Mouse (Mus musculus): Measurements from ENCODE around the gene Hadh. TPM values are rescaled to one million over a fixed set of nuclear protein-coding genes. Genes with fewer than 3 reads are reported as not detected.

Gene Hadh
- polyA plus RNA-seq, 1 experiment from 2014 or later, result 142 TPM

GRCm38 (mm10) chr3:131265516-131265915, 6.4 kb downstream of the Hadh start:
- no peaks in the 10 kb centered on the region for H3K27me3 ChIP-seq (ENCODE audit: control insufficient read depth, insufficient read depth, low read length)
- WGBS (ENCODE audit: insufficient replicate concordance), result 77% methylated on average over 8 of the region's 8 CpGs
- no peak overlapping the region for H3K4me2 ChIP-seq
- H3K27ac ChIP-seq (ENCODE audit: low read depth, low read length), result no peak overlapping the region
- no peak overlapping the region for H3K9ac ChIP-seq (ENCODE audit: low read depth, low read length)
- H3K4me3 ChIP-seq (ENCODE audit: low read depth, low read length), result no peak overlapping the region
- ATAC-seq (replicated peaks; ENCODE audit: insufficient number of reproducible peaks, low FRiP score, low TSS enrichment), result no peak
- peaks cover 12% of the 10 kb centered on the region for H3K4me1 ChIP-seq (ENCODE audit: control insufficient read depth, insufficient read depth, low read length)
- 0 out of 2 replicates have a peak, but pooled peaks cover 2% of the 10 kb centered on the region for H3K9me3 ChIP-seq (replicated peaks; ENCODE audit: control insufficient read depth, low read length)
- H3K36me3 ChIP-seq (ENCODE audit: control insufficient read depth, insufficient read depth, low read length), result peaks cover 8% of the 10 kb centered on the region

- H3K4me1 ChIP-seq (ENCODE audit: control insufficient read depth, insufficient read depth, low read length), result peaks cover 18% of the 10 kb centered on the region
- peaks cover 10% of the 10 kb centered on the region for H3K36me3 ChIP-seq (ENCODE audit: control insufficient read depth, insufficient read depth, low read length)
- no peak overlapping the region for H3K27ac ChIP-seq (ENCODE audit: low read depth, low read length)
- no peaks in the 10 kb centered on the region for H3K27me3 ChIP-seq (ENCODE audit: control insufficient read depth, insufficient read depth, low read length)
- H3K4me3 ChIP-seq (ENCODE audit: low read depth, low read length), result no peak overlapping the region
- ATAC-seq (replicated peaks; ENCODE audit: insufficient number of reproducible peaks, low FRiP score, low TSS enrichment), result no peak
- WGBS (ENCODE audit: insufficient replicate concordance), result 79% methylated on average over 15 of the region's 15 CpGs
- H3K4me2 ChIP-seq, result no peak overlapping the region
- 0 out of 2 replicates have a peak, but pooled peaks cover 2% of the 10 kb centered on the region for H3K9me3 ChIP-seq (replicated peaks; ENCODE audit: control insufficient read depth, low read length)
- H3K9ac ChIP-seq (ENCODE audit: low read depth, low read length), result no peak overlapping the region
Measured at GRCm38 (mm10) chr3:131263766-131264486, 8.0 kb downstream of the Hadh start.

- ATAC-seq (replicated peaks; ENCODE audit: insufficient number of reproducible peaks, low FRiP score, low TSS enrichment), result no peak
- no peak overlapping the region for H3K4me3 ChIP-seq (ENCODE audit: low read depth, low read length)
- no peak overlapping the region for H3K27ac ChIP-seq (ENCODE audit: low read depth, low read length)
- no peak overlapping the region for H3K4me2 ChIP-seq
- H3K27me3 ChIP-seq (ENCODE audit: control insufficient read depth, insufficient read depth, low read length), result no peaks in the 10 kb centered on the region
- H3K9me3 ChIP-seq (replicated peaks; ENCODE audit: control insufficient read depth, low read length), result 0 out of 2 replicates have a peak, but pooled peaks cover 2% of the 10 kb centered on the region
- peaks cover 10% of the 10 kb centered on the region for H3K36me3 ChIP-seq (ENCODE audit: control insufficient read depth, insufficient read depth, low read length)
- WGBS (ENCODE audit: insufficient replicate concordance), result 92% methylated on average over 6 of the region's 6 CpGs
- H3K9ac ChIP-seq (ENCODE audit: low read depth, low read length), result no peak overlapping the region
- peaks cover 8% of the 10 kb centered on the region; the same call in 1 of the 2 replicates for H3K4me1 ChIP-seq (ENCODE audit: control insufficient read depth, insufficient read depth, low read length)
Measured at GRCm38 (mm10) chr3:131260418-131260817, 11.5 kb downstream of the Hadh start.

- H3K4me1 ChIP-seq (ENCODE audit: control insufficient read depth, insufficient read depth, low read length), result peaks cover 7% of the 10 kb centered on the region; the same call in 1 of the 2 replicates
- no peak overlapping the region for H3K4me2 ChIP-seq
- no peak overlapping the region for H3K27ac ChIP-seq (ENCODE audit: low read depth, low read length)
- H3K27me3 ChIP-seq (ENCODE audit: control insufficient read depth, insufficient read depth, low read length), result no peaks in the 10 kb centered on the region
- H3K9me3 ChIP-seq (replicated peaks; ENCODE audit: control insufficient read depth, low read length), result 0 out of 2 replicates have a peak, but pooled peaks cover 2% of the 10 kb centered on the region
- WGBS (ENCODE audit: insufficient replicate concordance), result 77% methylated on average over 9 of the region's 9 CpGs
- H3K36me3 ChIP-seq (ENCODE audit: control insufficient read depth, insufficient read depth, low read length), result peaks cover 10% of the 10 kb centered on the region
- H3K9ac ChIP-seq (ENCODE audit: low read depth, low read length), result no peak overlapping the region
- ATAC-seq (replicated peaks; ENCODE audit: insufficient number of reproducible peaks, low FRiP score, low TSS enrichment), result no peak
- no peak overlapping the region for H3K4me3 ChIP-seq (ENCODE audit: low read depth, low read length)
Measured at GRCm38 (mm10) chr3:131259392-131259965, 12.4 kb downstream of the Hadh start.

- Histone ChIP-seq H3K4me2 (no peak overlapping the region), H3K4me1 (ENCODE audit: control insufficient read depth, insufficient read depth, low read length) (peaks cover 7% of the 10 kb centered on the region; the same call in 1 of the 2 replicates), H3K9me3 (replicated peaks; ENCODE audit: control insufficient read depth, low read length) (0 out of 2 replicates have a peak, but pooled peaks cover 2% of the 10 kb centered on the region), H3K4me3 (ENCODE audit: low read depth, low read length) (no peak overlapping the region), H3K27ac (ENCODE audit: low read depth, low read length) (no peak overlapping the region), H3K9ac (ENCODE audit: low read depth, low read length) (no peak overlapping the region), H3K27me3 (ENCODE audit: control insufficient read depth, insufficient read depth, low read length) (no peaks in the 10 kb centered on the region), H3K36me3 (ENCODE audit: control insufficient read depth, insufficient read depth, low read length) (peaks cover 10% of the 10 kb centered on the region)
- ATAC-seq (replicated peaks; ENCODE audit: insufficient number of reproducible peaks, low FRiP score, low TSS enrichment), result no peak
- WGBS (ENCODE audit: insufficient replicate concordance), result 77% methylated on average over 3 of the region's 3 CpGs
Measured at GRCm38 (mm10) chr3:131258921-131259320, 13.0 kb downstream of the Hadh start.

- ATAC-seq (replicated peaks; ENCODE audit: insufficient number of reproducible peaks, low FRiP score, low TSS enrichment), result no peak
- WGBS (ENCODE audit: insufficient replicate concordance), result 76% methylated on average over 3 of the region's 3 CpGs
- peaks cover 17% of the 10 kb centered on the region for H3K4me1 ChIP-seq (ENCODE audit: control insufficient read depth, insufficient read depth, low read length)
Measured at GRCm38 (mm10) chr3:131255399-131255981, 16.4 kb downstream of the Hadh start.

GRCm38 (mm10) chr3:131254991-131255390, 16.9 kb downstream of the Hadh start:
- H3K4me1 ChIP-seq (ENCODE audit: control insufficient read depth, insufficient read depth, low read length), result peaks cover 19% of the 10 kb centered on the region
- no peak overlapping the region for H3K4me3 ChIP-seq (ENCODE audit: low read depth, low read length)
- ATAC-seq (replicated peaks; ENCODE audit: insufficient number of reproducible peaks, low FRiP score, low TSS enrichment), result no peak
- no peak overlapping the region for H3K27ac ChIP-seq (ENCODE audit: low read depth, low read length)
- H3K36me3 ChIP-seq (ENCODE audit: control insufficient read depth, insufficient read depth, low read length), result peaks cover 5% of the 10 kb centered on the region; the same call in 1 of the 2 replicates
- H3K9me3 ChIP-seq (replicated peaks; ENCODE audit: control insufficient read depth, low read length), result no peaks in the 10 kb centered on the region; the same call in 1 of the 2 replicates
- WGBS (ENCODE audit: insufficient replicate concordance), result 97% methylated on average over 4 of the region's 4 CpGs
- no peak overlapping the region for H3K4me2 ChIP-seq
- no peak overlapping the region for H3K9ac ChIP-seq (ENCODE audit: low read depth, low read length)
- no peaks in the 10 kb centered on the region for H3K27me3 ChIP-seq (ENCODE audit: control insufficient read depth, insufficient read depth, low read length)

More at GRCm38 (mm10) chr3:131255399-131255981, 16.4 kb downstream of the Hadh start:
- Histone ChIP-seq H3K27me3 (ENCODE audit: control insufficient read depth, insufficient read depth, low read length) (no peaks in the 10 kb centered on the region), H3K27ac (ENCODE audit: low read depth, low read length) (no peak overlapping the region), H3K4me2 (no peak overlapping the region), H3K36me3 (ENCODE audit: control insufficient read depth, insufficient read depth, low read length) (peaks cover 6% of the 10 kb centered on the region; the same call in 1 of the 2 replicates), H3K9ac (ENCODE audit: low read depth, low read length) (no peak overlapping the region), H3K4me3 (ENCODE audit: low read depth, low read length) (no peak overlapping the region), H3K9me3 (replicated peaks; ENCODE audit: control insufficient read depth, low read length) (no peaks in the 10 kb centered on the region; the same call in 1 of the 2 replicates)

GRCm38 (mm10) chr3:131251601-131252000, 20.3 kb downstream of the Hadh start:
- Histone ChIP-seq H3K4me2 (no peak overlapping the region; the same call in 1 of the 2 replicates), H3K9ac (ENCODE audit: low read depth, low read length) (no peak overlapping the region), H3K9me3 (replicated peaks; ENCODE audit: control insufficient read depth, low read length) (no peaks in the 10 kb centered on the region; the same call in 1 of the 2 replicates), H3K4me1 (ENCODE audit: control insufficient read depth, insufficient read depth, low read length) (peaks cover 12% of the 10 kb centered on the region), H3K27ac (ENCODE audit: low read depth, low read length) (no peak overlapping the region), H3K36me3 (ENCODE audit: control insufficient read depth, insufficient read depth, low read length) (peaks cover 13% of the 10 kb centered on the region), H3K27me3 (ENCODE audit: control insufficient read depth, insufficient read depth, low read length) (no peaks in the 10 kb centered on the region), H3K4me3 (ENCODE audit: low read depth, low read length) (no peak overlapping the region)
- WGBS (ENCODE audit: insufficient replicate concordance), result 53% methylated on average over 7 of the region's 7 CpGs
- ATAC-seq (replicated peaks; ENCODE audit: insufficient number of reproducible peaks, low FRiP score, low TSS enrichment), result no peak

Measured in heart, embryonic 11.5 days (tissue).